Mouse (Mus musculus): Measurements from ENCODE around the gene Actl11.

Gene Actl11

GRCm38 (mm10) chr9:107919441-107919840, 8.8 kb upstream of the Actl11 start:
- no peak for DNase-seq (ENCODE audit: low spot score in 2 of 2)

- no peak for DNase-seq (ENCODE audit: low spot score in 2 of 2)
These were observed 5.2 kb upstream of the Actl11 start for GRCm38 (mm10) chr9:107923021-107923420.

- no peak for DNase-seq (ENCODE audit: low spot score in 2 of 2)
These were observed 4.3 kb upstream of the Actl11 start for GRCm38 (mm10) chr9:107923956-107924355.

GRCm38 (mm10) chr9:107925251-107925650, 3.0 kb upstream of the Actl11 start:
- DNase-seq (ENCODE audit: low spot score in 2 of 2): no peak

GRCm38 (mm10) chr9:107926920-107927420, 1.3 kb upstream of the Actl11 start:
- DNase-seq (ENCODE audit: low spot score in 2 of 2): no peak

- DNase-seq (ENCODE audit: low spot score in 2 of 2): no peak
These were observed 520 bp upstream of the Actl11 start for GRCm38 (mm10) chr9:107927749-107928148.

GRCm38 (mm10) chr9:107932221-107932620, 4.0 kb downstream of the Actl11 start:
- no peak for DNase-seq (ENCODE audit: low spot score in 2 of 2)

- no peak for DNase-seq (ENCODE audit: low spot score in 2 of 2)
These were observed 5.9 kb downstream of the Actl11 start for GRCm38 (mm10) chr9:107934146-107934545.

GRCm38 (mm10) chr9:107935374-107935773, 7.1 kb downstream of the Actl11 start, which contains the start of gene Camkv:
TSS of gene Camkv (plus strand) at chr9:107935674.
- no peak for DNase-seq (ENCODE audit: low spot score in 2 of 2)

GRCm38 (mm10) chr9:107935790-107936214, 7.5 kb downstream of the Actl11 start:
- DNase-seq (ENCODE audit: low spot score in 2 of 2): peak in 1 of 2 experiments; percentile 13

- DNase-seq (ENCODE audit: low spot score in 2 of 2): no peak
These were observed 8.1 kb downstream of the Actl11 start for GRCm38 (mm10) chr9:107936215-107936822.

- no peak for DNase-seq (ENCODE audit: low spot score in 2 of 2)
These were observed 8.6 kb downstream of the Actl11 start for GRCm38 (mm10) chr9:107936831-107937230.

GRCm38 (mm10) chr9:107947241-107948194, 19.2 kb downstream of the Actl11 start:
- no peak for DNase-seq (ENCODE audit: low spot score in 2 of 2)

- DNase-seq (ENCODE audit: low spot score in 2 of 2): no peak
These were observed 21.1 kb downstream of the Actl11 start for GRCm38 (mm10) chr9:107949184-107949921.

GRCm38 (mm10) chr9:107949922-107950235, 21.6 kb downstream of the Actl11 start, which contains the start of gene Traip:
TSS of gene Traip (plus strand) at chr9:107950136.
- no peak for DNase-seq (ENCODE audit: low spot score in 2 of 2)

GRCm38 (mm10) chr9:107950460-107951355, 22.4 kb downstream of the Actl11 start:
- DNase-seq (ENCODE audit: low spot score in 2 of 2): peak; percentile 78 to 80

GRCm38 (mm10) chr9:107955613-107956289, 27.5 kb downstream of the Actl11 start:
- DNase-seq (ENCODE audit: low spot score in 2 of 2): no peak

GRCm38 (mm10) chr9:107957141-107957540, 28.9 kb downstream of the Actl11 start:
- no peak for DNase-seq (ENCODE audit: low spot score in 2 of 2)

- no peak for DNase-seq (ENCODE audit: low spot score in 2 of 2)
These were observed 31.6 kb downstream of the Actl11 start for GRCm38 (mm10) chr9:107959896-107960295.

- no peak for DNase-seq (ENCODE audit: low spot score in 2 of 2)
These were observed 32.7 kb downstream of the Actl11 start for GRCm38 (mm10) chr9:107960928-107961327.

Measured in natural killer cell, adult 2 months (primary cell).